Mouse (Mus musculus): ENCODE data around the gene Ggt5.

The Ggt5 gene

GRCm38 (mm10) chr10:75620818-75621217 lies 31.7 kb downstream of the Ggt5 start:
- no peak for DNase-seq (ENCODE audit: low spot score in 2 of 2)

GRCm38 (mm10) chr10:75625920-75626319 lies 36.8 kb downstream of the Ggt5 start:
- DNase-seq (ENCODE audit: low spot score in 2 of 2) = no peak

- DNase-seq (ENCODE audit: low spot score in 2 of 2) = no peak
Observed at GRCm38 (mm10) chr10:75626991-75627390, 37.9 kb downstream of the Ggt5 start.

GRCm38 (mm10) chr10:75627490-75627889 lies 38.4 kb downstream of the Ggt5 start:
- no peak for DNase-seq (ENCODE audit: low spot score in 2 of 2)

- DNase-seq (ENCODE audit: low spot score in 2 of 2) = no peak
Observed at GRCm38 (mm10) chr10:75632633-75633032, 43.5 kb downstream of the Ggt5 start.

GRCm38 (mm10) chr10:75633048-75633447 lies 43.9 kb downstream of the Ggt5 start:
- no peak for DNase-seq (ENCODE audit: low spot score in 2 of 2)

GRCm38 (mm10) chr10:75633576-75634139 lies 44.5 kb downstream of the Ggt5 start:
- no peak for DNase-seq (ENCODE audit: low spot score in 2 of 2)

GRCm38 (mm10) chr10:75634610-75635009 lies 45.5 kb downstream of the Ggt5 start:
- no peak for DNase-seq (ENCODE audit: low spot score in 2 of 2)

- DNase-seq (ENCODE audit: low spot score in 2 of 2) = no peak
Observed at GRCm38 (mm10) chr10:75635019-75635692, 46.0 kb downstream of the Ggt5 start.

GRCm38 (mm10) chr10:75635693-75636055 lies 46.5 kb downstream of the Ggt5 start:
- peak; percentile 57 to 74 for DNase-seq (ENCODE audit: low spot score in 2 of 2)

- DNase-seq (ENCODE audit: low spot score in 2 of 2) = no peak
Observed at GRCm38 (mm10) chr10:75636084-75636786, 47.1 kb downstream of the Ggt5 start.

- DNase-seq (ENCODE audit: low spot score in 2 of 2) = peak in 1 of 2 experiments; percentile 0
Observed at GRCm38 (mm10) chr10:75637711-75638110, 48.6 kb downstream of the Ggt5 start.

GRCm38 (mm10) chr10:75641721-75642222 lies 52.6 kb downstream of the Ggt5 start:
- DNase-seq (ENCODE audit: low spot score in 2 of 2) = no peak

GRCm38 (mm10) chr10:75642436-75642835 lies 53.3 kb downstream of the Ggt5 start:
- DNase-seq (ENCODE audit: low spot score in 2 of 2) = no peak

GRCm38 (mm10) chr10:75642891-75643290 lies 53.8 kb downstream of the Ggt5 start:
- no peak for DNase-seq (ENCODE audit: low spot score in 2 of 2)

GRCm38 (mm10) chr10:75643741-75644343 lies 54.7 kb downstream of the Ggt5 start, which contains the start of gene Susd2:
Susd2 (minus strand) TSS chr10:75644008.
- no peak for DNase-seq (ENCODE audit: low spot score in 2 of 2)

- DNase-seq (ENCODE audit: low spot score in 2 of 2) = no peak
Observed at GRCm38 (mm10) chr10:75645616-75646015, 56.5 kb downstream of the Ggt5 start.

- DNase-seq (ENCODE audit: low spot score in 2 of 2) = no peak
Observed at GRCm38 (mm10) chr10:75646406-75646805, 57.3 kb downstream of the Ggt5 start.

GRCm38 (mm10) chr10:75647362-75647761 lies 58.2 kb downstream of the Ggt5 start:
- DNase-seq (ENCODE audit: low spot score in 2 of 2) = no peak

- DNase-seq (ENCODE audit: low spot score in 2 of 2) = no peak
Observed at GRCm38 (mm10) chr10:75648091-75648490, 59.0 kb downstream of the Ggt5 start.

- no peak for DNase-seq (ENCODE audit: low spot score in 2 of 2)
Observed at GRCm38 (mm10) chr10:75649001-75649400, 59.9 kb downstream of the Ggt5 start.

GRCm38 (mm10) chr10:75649406-75649995 lies 60.4 kb downstream of the Ggt5 start:
- DNase-seq (ENCODE audit: low spot score in 2 of 2) = no peak
